In genomic region chr7:113250433-113250991, GRCm38 (mm10) we compare ENCODE assay signal across 7 mouse cellular contexts. TPM values are rescaled to one million over a fixed set of nuclear protein-coding genes. Genes with fewer than 3 reads are reported as not detected.
DNase-seq lines count a peak whose midpoint lies in the region; ATAC-seq and TF ChIP-seq lines count a peak whose summit lies in the region.

No protein-coding gene starts in this region.

- peaks cover 3% of the 10 kb centered on the region for H3K4me1 ChIP-seq in ES-Bruce4 (ENCODE audit: control insufficient read depth, insufficient read depth, low read length)
- peaks cover 19% of the 10 kb centered on the region for H3K4me1 ChIP-seq in embryonic facial prominence, embryonic 10.5 days
- H3K4me1 ChIP-seq in heart, embryonic 15.5 days (replicated peaks), result peaks cover 59% of the 10 kb centered on the region
- peaks cover 24% of the 10 kb centered on the region for H3K4me1 ChIP-seq in stomach, embryonic 14.5 days (ENCODE audit: control insufficient read depth, insufficient read depth, low read length)

- H3K9me3 ChIP-seq in ES-Bruce4 (replicated peaks; ENCODE audit: control insufficient read depth, insufficient read depth, low read length, poor library complexity, severe bottlenecking), result no peaks in the 10 kb centered on the region
- no peaks in the 10 kb centered on the region for H3K9me3 ChIP-seq in embryonic facial prominence, embryonic 10.5 days
- no peaks in the 10 kb centered on the region for H3K9me3 ChIP-seq in heart, embryonic 15.5 days (replicated peaks)
- H3K9me3 ChIP-seq in stomach, embryonic 14.5 days (ENCODE audit: control insufficient read depth, low read depth, low read length), result no peaks in the 10 kb centered on the region

- no peak overlapping the region for H3K4me3 ChIP-seq in ES-Bruce4 (ENCODE audit: low read depth, low read length)
- no peak overlapping the region for H3K4me3 ChIP-seq in embryonic facial prominence, embryonic 10.5 days
- no peak overlapping the region for H3K4me3 ChIP-seq in heart, embryonic 15.5 days
- no peak overlapping the region for H3K4me3 ChIP-seq in stomach, embryonic 14.5 days (ENCODE audit: low read depth, low read length)

- TF ChIP-seq CTCF in ES-Bruce4 (IDR thresholded peaks at IDR 0.05; ENCODE audit: low read depth, low read length), result peak; percentile 96

- peak overlapping the region; percentile 11 for H3K4me2 ChIP-seq in heart, embryonic 15.5 days
- no peak overlapping the region for H3K4me2 ChIP-seq in stomach, embryonic 14.5 days (replicated peaks; ENCODE audit: low read depth, low read length)

- peaks cover 3% of the 10 kb centered on the region; the same call in 1 of the 2 replicates for H3K36me3 ChIP-seq in ES-Bruce4 (ENCODE audit: control insufficient read depth, insufficient read depth, low read length, poor library complexity, severe bottlenecking)
- H3K36me3 ChIP-seq in embryonic facial prominence, embryonic 10.5 days (replicated peaks), result no peaks in the 10 kb centered on the region
- H3K36me3 ChIP-seq in heart, embryonic 15.5 days, result no peaks in the 10 kb centered on the region
- H3K36me3 ChIP-seq in stomach, embryonic 14.5 days (ENCODE audit: control insufficient read depth, insufficient read depth, low read length), result no peaks in the 10 kb centered on the region

- no peaks in the 10 kb centered on the region for H3K27me3 ChIP-seq in ES-Bruce4 (ENCODE audit: control insufficient read depth, insufficient read depth, low read length, poor library complexity, severe bottlenecking)
- H3K27me3 ChIP-seq in embryonic facial prominence, embryonic 10.5 days (replicated peaks; ENCODE audit: low read depth, poor library complexity, severe bottlenecking), result no peaks in the 10 kb centered on the region
- H3K27me3 ChIP-seq in heart, embryonic 15.5 days, result no peaks in the 10 kb centered on the region
- H3K27me3 ChIP-seq in stomach, embryonic 14.5 days (ENCODE audit: control insufficient read depth, insufficient read depth, low read length), result no peaks in the 10 kb centered on the region

- H3K9ac ChIP-seq in ES-Bruce4 (ENCODE audit: low read depth, poor library complexity, severe bottlenecking), result no peak overlapping the region
- H3K9ac ChIP-seq in heart, embryonic 15.5 days, result no peak overlapping the region; the same call in 1 of the 2 replicates
- no peak overlapping the region for H3K9ac ChIP-seq in stomach, embryonic 14.5 days (replicated peaks; ENCODE audit: low read depth, low read length)

- DNase-seq in adrenal gland, adult 18-20 months (ENCODE audit: low spot score in 2 of 2), result peak; percentile 57 to 61
- DNase-seq in embryonic facial prominence, embryonic 10.5 days (ENCODE audit: low spot score), result peak; percentile 55
- peak; percentile 59 for DNase-seq in kidney, postnatal 14 days

- 45% methylated on average over 3 of the region's 3 CpGs for WGBS in embryonic facial prominence, embryonic 10.5 days
- WGBS in heart, embryonic 15.5 days, result 36% methylated on average over 3 of the region's 3 CpGs
- 43% methylated on average over 3 of the region's 3 CpGs for WGBS in stomach, embryonic 14.5 days

- no peak for TF ChIP-seq POLR2A in ES-Bruce4 (IDR thresholded peaks at IDR 0.05; ENCODE audit: insufficient read depth, low read length)

- peak; percentile 73; the same call in 1 of the 2 replicates for TF ChIP-seq EP300 in ES-Bruce4 (IDR thresholded peaks at IDR 0.05; ENCODE audit: insufficient read depth, low read depth, low read length)

- peak; percentile 70 for ATAC-seq in heart, embryonic 15.5 days (replicated peaks; ENCODE audit: insufficient number of reproducible peaks, insufficient read depth, low FRiP score, low read depth)
- ATAC-seq in megakaryocyte-erythroid progenitor cell, adult 5-6 weeks (replicated peaks; ENCODE audit: low FRiP score, low TSS enrichment, poor library complexity, severe bottlenecking), result peak; percentile 88
- 0 out of 2 replicates have a peak, but pooled peaks have one; percentile 60 for ATAC-seq in stomach, embryonic 14.5 days (ENCODE audit: insufficient number of reproducible peaks, insufficient read depth, low FRiP score, low read depth)

- peak overlapping the region; percentile 19; the same call in 1 of the 2 replicates for H3K27ac ChIP-seq in ES-Bruce4 (ENCODE audit: insufficient read depth, low read length)
- no peak overlapping the region; the same call in 1 of the 2 replicates for H3K27ac ChIP-seq in embryonic facial prominence, embryonic 10.5 days (replicated peaks)
- H3K27ac ChIP-seq in heart, embryonic 15.5 days, result peak overlapping the region; percentile 87
- H3K27ac ChIP-seq in stomach, embryonic 14.5 days (ENCODE audit: low read length), result peak overlapping the region; percentile 21; the same call in 1 of the 2 replicates

RNA-seq across cellular contexts. Expression of gene Arntl, which starts 43.2 kb away (rescaled TPM):
- polyA plus RNA-seq in ES-Bruce4 (2011; ENCODE audit: insufficient read depth, insufficient read length, low read depth, missing spikeins), result 13.3 and 13.8 TPM in 2 replicates
- 10 to 100 TPM; 41.9 to 45.7 TPM for total RNA-seq in adrenal gland, adult 18-20 months (2021)
- 8.0 and 8.5 TPM in 2 replicates for polyA plus RNA-seq in embryonic facial prominence, embryonic 10.5 days (2016; fragmentation: Nextera tagmentation; extraction: Ambion mirVana)
- polyA plus RNA-seq in heart, embryonic 15.5 days (2015; fragmentation: Nextera tagmentation; extraction: Ambion mirVana), result 8.5 and 9.6 TPM in 2 replicates
- 10.7 and 28.0 TPM in 2 replicates for total RNA-seq in megakaryocyte-erythroid progenitor cell, adult 5-6 weeks (2014; fragmentation: Nextera tagmentation)
- 7.5 and 8.2 TPM in 2 replicates for total RNA-seq in megakaryocyte-erythroid progenitor cell, adult 5-6 weeks (2017)
- 14.0 and 14.6 TPM in 2 replicates for polyA plus RNA-seq in stomach, embryonic 14.5 days (2014; fragmentation: Nextera tagmentation; extraction: Ambion mirVana)
